Mouse (Mus musculus): Measurements from ENCODE around the gene Ascc2. TPM values are rescaled to one million over a fixed set of nuclear protein-coding genes. Genes with fewer than 3 reads are reported as not detected.
A peak's percentile ranks its signal among the peaks of the same experiment; 100 is the strongest.

The Ascc2 gene
- polyA plus RNA-seq, 1 experiment = 57.6 TPM

- no peak overlapping the region for H3ac ChIP-seq (ENCODE audit: control insufficient read depth, insufficient read length)
- H3K4me3 ChIP-seq = no peak overlapping the region
- TF ChIP-seq CEBPB (IDR thresholded peaks at IDR 0.05; ENCODE audit: insufficient read depth, poor library complexity, severe bottlenecking) = no peak
- no peak for TF ChIP-seq POLR2AphosphoS2 (IDR thresholded peaks at IDR 0.05; ENCODE audit: insufficient read length, low read depth)
- no peak for TF ChIP-seq E2F4 (IDR thresholded peaks at IDR 0.05; ENCODE audit: insufficient read depth)
- TF ChIP-seq TCF3 (IDR thresholded peaks at IDR 0.05; ENCODE audit: insufficient read length, low read depth) = no peak
- no peak for TF ChIP-seq SRF (IDR thresholded peaks at IDR 0.05; ENCODE audit: control insufficient read depth, insufficient read length, low read depth)
- TF ChIP-seq MYOG (IDR thresholded peaks at IDR 0.05; ENCODE audit: control insufficient read depth in 1 of 3, insufficient read depth in 1 of 3, insufficient read length in 2 of 3, low read depth in 2 of 3) = no peak
- TF ChIP-seq TCF12 (IDR thresholded peaks at IDR 0.05; ENCODE audit: insufficient read depth, poor library complexity, severe bottlenecking) = no peak
- no peaks in the 10 kb centered on the region for H3K27me3 ChIP-seq (ENCODE audit: control insufficient read depth, insufficient read depth, insufficient read length)
- H3K4me2 ChIP-seq (ENCODE audit: low read depth) = no peak overlapping the region
- no peaks in the 10 kb centered on the region for H3K79me2 ChIP-seq (ENCODE audit: control insufficient read depth, insufficient read depth)
- H3K36me3 ChIP-seq (ENCODE audit: control insufficient read depth, insufficient read depth) = no peaks in the 10 kb centered on the region
These were observed 34.7 kb upstream of the Ascc2 start for GRCm38 (mm10) chr11:4602691-4603441.

- TF ChIP-seq MAX (IDR thresholded peaks at IDR 0.05; ENCODE audit: low read depth) (no peak), USF1 (IDR thresholded peaks at IDR 0.05; ENCODE audit: low read depth) (no peak), MYOD1 (IDR thresholded peaks at IDR 0.05; ENCODE audit: control insufficient read depth in 1 of 3, insufficient read length in 2 of 3, low read depth in 2 of 3) (no peak), POLR2AphosphoS2 (IDR thresholded peaks at IDR 0.05; ENCODE audit: insufficient read length, low read depth) (no peak), MYOG (IDR thresholded peaks at IDR 0.05; ENCODE audit: control insufficient read depth in 1 of 3, insufficient read depth in 1 of 3, insufficient read length in 2 of 3, low read depth in 2 of 3) (no peak), TCF3 (IDR thresholded peaks at IDR 0.05; ENCODE audit: insufficient read length, low read depth) (no peak), SRF (IDR thresholded peaks at IDR 0.05; ENCODE audit: control insufficient read depth, insufficient read length, low read depth) (no peak), E2F4 (IDR thresholded peaks at IDR 0.05; ENCODE audit: insufficient read depth) (no peak), CEBPB (IDR thresholded peaks at IDR 0.05; ENCODE audit: insufficient read depth, poor library complexity, severe bottlenecking) (no peak), TCF12 (IDR thresholded peaks at IDR 0.05; ENCODE audit: insufficient read depth, poor library complexity, severe bottlenecking) (no peak), REST (IDR thresholded peaks at IDR 0.05; ENCODE audit: insufficient read depth, insufficient read length) (no peak), POLR2A (IDR thresholded peaks at IDR 0.05; ENCODE audit: insufficient read length, low read depth) (no peak)
- Histone ChIP-seq H3K4me3 (no peak overlapping the region), H3K79me2 (ENCODE audit: control insufficient read depth, insufficient read depth) (no peaks in the 10 kb centered on the region), H3ac (ENCODE audit: control insufficient read depth, insufficient read length) (no peak overlapping the region), H3K27me3 (ENCODE audit: control insufficient read depth, insufficient read depth, insufficient read length) (no peaks in the 10 kb centered on the region), H3K36me3 (ENCODE audit: control insufficient read depth, insufficient read depth) (no peaks in the 10 kb centered on the region), H3K4me2 (ENCODE audit: low read depth) (no peak overlapping the region)
These were observed 33.1 kb upstream of the Ascc2 start for GRCm38 (mm10) chr11:4604441-4604840.

GRCm38 (mm10) chr11:4605414-4605813, 32.1 kb upstream of the Ascc2 start:
- Histone ChIP-seq H3K36me3 (ENCODE audit: control insufficient read depth, insufficient read depth) (no peaks in the 10 kb centered on the region), H3K79me2 (ENCODE audit: control insufficient read depth, insufficient read depth) (no peaks in the 10 kb centered on the region), H3K27me3 (ENCODE audit: control insufficient read depth, insufficient read depth, insufficient read length) (no peaks in the 10 kb centered on the region), H3ac (ENCODE audit: control insufficient read depth, insufficient read length) (no peak overlapping the region), H3K4me3 (no peak overlapping the region), H3K4me2 (ENCODE audit: low read depth) (no peak overlapping the region)
- TF ChIP-seq REST (IDR thresholded peaks at IDR 0.05; ENCODE audit: insufficient read depth, insufficient read length) (no peak), TCF12 (IDR thresholded peaks at IDR 0.05; ENCODE audit: insufficient read depth, poor library complexity, severe bottlenecking) (no peak), CEBPB (IDR thresholded peaks at IDR 0.05; ENCODE audit: insufficient read depth, poor library complexity, severe bottlenecking) (no peak), MYOD1 (IDR thresholded peaks at IDR 0.05; ENCODE audit: control insufficient read depth in 1 of 3, insufficient read length in 2 of 3, low read depth in 2 of 3) (no peak), MAX (IDR thresholded peaks at IDR 0.05; ENCODE audit: low read depth) (no peak), TCF3 (IDR thresholded peaks at IDR 0.05; ENCODE audit: insufficient read length, low read depth) (no peak), USF1 (IDR thresholded peaks at IDR 0.05; ENCODE audit: low read depth) (no peak), SRF (IDR thresholded peaks at IDR 0.05; ENCODE audit: control insufficient read depth, insufficient read length, low read depth) (no peak), POLR2A (IDR thresholded peaks at IDR 0.05; ENCODE audit: insufficient read length, low read depth) (no peak), MYOG (IDR thresholded peaks at IDR 0.05; ENCODE audit: control insufficient read depth in 1 of 3, insufficient read depth in 1 of 3, insufficient read length in 2 of 3, low read depth in 2 of 3) (no peak), POLR2AphosphoS2 (IDR thresholded peaks at IDR 0.05; ENCODE audit: insufficient read length, low read depth) (no peak), E2F4 (IDR thresholded peaks at IDR 0.05; ENCODE audit: insufficient read depth) (no peak)

- no peak overlapping the region for H3ac ChIP-seq (ENCODE audit: control insufficient read depth, insufficient read length)
- TF ChIP-seq E2F4 (IDR thresholded peaks at IDR 0.05; ENCODE audit: insufficient read depth) (no peak), MYOD1 (IDR thresholded peaks at IDR 0.05; ENCODE audit: control insufficient read depth in 1 of 3, insufficient read length in 2 of 3, low read depth in 2 of 3) (peak; percentile 18 to 47 (median 40))
These were observed 31.0 kb upstream of the Ascc2 start for GRCm38 (mm10) chr11:4606541-4606940.

GRCm38 (mm10) chr11:4611904-4612303, 25.6 kb upstream of the Ascc2 start:
- Histone ChIP-seq H3K4me3 (no peak overlapping the region), H3K4me2 (ENCODE audit: low read depth) (no peak overlapping the region)

More at GRCm38 (mm10) chr11:4606541-4606940, 31.0 kb upstream of the Ascc2 start:
- H3K79me2 ChIP-seq (ENCODE audit: control insufficient read depth, insufficient read depth) = no peaks in the 10 kb centered on the region
- no peaks in the 10 kb centered on the region for H3K36me3 ChIP-seq (ENCODE audit: control insufficient read depth, insufficient read depth)
- no peak overlapping the region for H3K4me3 ChIP-seq
- H3K4me2 ChIP-seq (ENCODE audit: low read depth) = peak overlapping the region; percentile 33
- H3K27me3 ChIP-seq (ENCODE audit: control insufficient read depth, insufficient read depth, insufficient read length) = no peaks in the 10 kb centered on the region

More at GRCm38 (mm10) chr11:4611904-4612303, 25.6 kb upstream of the Ascc2 start:
- Histone ChIP-seq H3K27me3 (ENCODE audit: control insufficient read depth, insufficient read depth, insufficient read length) (no peaks in the 10 kb centered on the region), H3ac (ENCODE audit: control insufficient read depth, insufficient read length) (no peak overlapping the region), H3K79me2 (ENCODE audit: control insufficient read depth, insufficient read depth) (no peaks in the 10 kb centered on the region), H3K36me3 (ENCODE audit: control insufficient read depth, insufficient read depth) (no peaks in the 10 kb centered on the region)
- TF ChIP-seq TCF3 (IDR thresholded peaks at IDR 0.05; ENCODE audit: insufficient read length, low read depth) (no peak), MAX (IDR thresholded peaks at IDR 0.05; ENCODE audit: low read depth) (no peak), POLR2AphosphoS2 (IDR thresholded peaks at IDR 0.05; ENCODE audit: insufficient read length, low read depth) (no peak), CEBPB (IDR thresholded peaks at IDR 0.05; ENCODE audit: insufficient read depth, poor library complexity, severe bottlenecking) (no peak), USF1 (IDR thresholded peaks at IDR 0.05; ENCODE audit: low read depth) (no peak), POLR2A (IDR thresholded peaks at IDR 0.05; ENCODE audit: insufficient read length, low read depth) (no peak), TCF12 (IDR thresholded peaks at IDR 0.05; ENCODE audit: insufficient read depth, poor library complexity, severe bottlenecking) (no peak), MYOD1 (IDR thresholded peaks at IDR 0.05; ENCODE audit: control insufficient read depth in 1 of 3, insufficient read length in 2 of 3, low read depth in 2 of 3) (no peak)
